Mouse (Mus musculus) retina, postnatal 7 days (tissue): Measurements from ENCODE around the gene Cpne9.
A peak's percentile ranks its signal among the peaks of the same experiment; 100 is the strongest.

Experiments
- DNase-seq: peaks from one replicate; pipeline ENCODE4 v3.0.0-alpha.2; 2012; ENCODE audit warnings: low read depth, low spot score

Gene Cpne9

DNA sequence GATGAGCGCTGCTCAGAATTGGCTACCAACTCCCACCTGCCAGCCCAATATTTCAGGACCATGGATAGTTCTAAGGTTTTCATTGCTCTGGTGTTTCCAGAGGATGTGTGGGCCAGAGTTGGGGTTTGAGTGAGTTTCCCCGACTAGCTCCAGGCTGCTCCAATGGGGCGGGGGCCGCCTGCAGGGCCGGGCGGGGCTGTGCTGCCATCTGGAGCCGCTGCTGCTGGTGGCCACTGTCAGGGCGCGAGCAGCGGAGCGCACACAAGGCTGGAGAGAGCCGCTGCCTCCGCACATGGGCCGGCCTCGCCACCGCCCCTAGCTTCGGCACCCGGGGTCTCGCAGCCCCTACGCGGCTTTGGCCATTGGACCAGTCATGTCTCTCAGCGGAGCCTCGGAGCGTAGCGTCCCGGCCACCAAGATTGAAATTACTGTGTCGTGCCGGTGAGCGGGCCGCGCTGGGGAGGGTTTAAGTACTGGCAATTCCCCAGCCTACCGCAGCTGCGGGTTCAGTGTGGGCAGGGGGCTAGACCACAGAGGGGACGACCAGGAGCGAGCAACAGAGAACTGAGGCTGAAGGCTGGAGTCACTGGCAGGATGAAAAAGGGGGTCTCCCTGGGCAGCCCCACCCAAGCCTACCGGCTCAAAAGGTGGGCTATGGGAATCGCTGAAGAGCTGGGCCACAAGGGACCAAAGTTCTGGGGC lies at the start of gene Cpne9:
TSS of gene Cpne9 (plus strand) at position 207 of the 702 bp plus-strand sequence.
- no peak for DNase-seq

DNA sequence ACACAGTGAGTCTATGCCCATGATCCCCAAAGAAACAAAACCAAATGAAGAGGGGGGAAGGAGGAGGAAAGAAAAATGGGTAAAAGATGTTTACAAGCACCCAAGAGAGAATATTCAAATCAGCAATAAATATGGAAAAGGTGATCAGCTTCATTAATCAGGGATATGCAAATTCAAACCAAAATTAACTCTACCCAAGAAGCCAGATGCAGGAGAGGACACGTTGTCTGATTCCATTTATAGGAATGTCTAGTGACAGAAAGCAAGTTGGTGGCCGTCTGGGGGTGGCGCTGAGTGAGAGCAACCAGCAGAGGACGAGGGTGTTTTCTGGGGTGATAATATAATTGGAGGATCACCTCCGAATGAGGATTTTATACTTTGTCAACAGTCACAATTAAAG lies 47.0 kb upstream of the Cpne9 start:
- no peak for DNase-seq

DNA sequence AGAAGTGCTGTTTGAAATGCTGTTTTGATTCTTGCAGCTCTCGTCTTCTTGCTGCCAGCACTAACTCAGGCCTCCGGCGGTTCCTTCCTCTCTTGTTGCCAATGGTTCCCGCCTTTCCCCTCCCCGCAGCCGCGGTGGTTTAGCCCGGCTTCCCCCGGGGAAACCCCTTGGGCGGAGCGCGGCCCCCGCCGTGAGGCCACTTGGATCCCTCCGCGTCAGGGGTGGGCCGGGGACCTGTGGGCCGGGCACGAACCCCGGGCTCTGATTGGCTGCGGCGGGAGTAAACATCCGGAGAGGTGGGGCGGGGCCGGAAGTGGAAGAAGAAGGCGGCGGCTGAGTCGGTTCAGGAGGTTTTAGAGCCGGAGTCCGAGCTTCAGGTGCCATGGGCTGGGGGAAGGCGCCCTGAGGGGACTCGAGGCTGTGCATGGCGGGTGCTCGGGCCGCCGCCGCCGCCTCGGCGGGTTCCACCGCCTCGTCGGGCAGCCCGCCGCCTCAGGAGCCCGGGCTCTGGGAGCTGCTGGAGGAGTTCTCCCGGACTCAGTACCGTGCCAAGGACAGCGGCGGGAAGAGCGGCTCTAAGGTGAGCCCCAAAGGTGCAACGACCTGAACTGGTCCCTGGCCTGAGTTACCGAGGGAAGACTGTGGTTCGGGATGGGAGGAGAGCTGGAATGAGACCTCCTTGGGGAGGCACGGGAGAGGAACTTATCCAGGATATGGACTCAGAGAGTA lies 44.4 kb upstream of the Cpne9 start, which contains the start of gene Mtmr14:
TSS of gene Mtmr14 (plus strand) at position 302 of the 729 bp plus-strand sequence.
- peak; percentile 96 for DNase-seq

DNA sequence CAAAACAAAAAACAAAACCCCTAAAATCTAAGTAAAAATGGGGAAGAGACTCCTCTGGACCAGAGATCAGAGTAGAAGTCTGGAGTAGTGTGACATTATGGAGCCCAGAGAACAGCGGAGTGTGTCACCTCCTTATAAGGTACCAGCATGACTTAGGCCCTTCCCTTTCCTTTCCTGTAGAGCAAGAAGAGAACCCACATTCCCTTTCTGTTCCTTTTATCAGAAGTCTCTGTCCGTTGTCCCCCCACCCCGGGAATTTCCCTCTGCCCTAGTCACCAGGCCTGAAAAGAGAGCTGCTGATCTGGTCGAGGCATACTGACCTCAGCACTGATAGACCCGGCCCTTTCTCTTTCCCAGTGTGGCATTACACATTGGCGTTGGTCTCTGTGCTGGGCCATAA lies 43.7 kb upstream of the Cpne9 start:
- no peak for DNase-seq

DNA sequence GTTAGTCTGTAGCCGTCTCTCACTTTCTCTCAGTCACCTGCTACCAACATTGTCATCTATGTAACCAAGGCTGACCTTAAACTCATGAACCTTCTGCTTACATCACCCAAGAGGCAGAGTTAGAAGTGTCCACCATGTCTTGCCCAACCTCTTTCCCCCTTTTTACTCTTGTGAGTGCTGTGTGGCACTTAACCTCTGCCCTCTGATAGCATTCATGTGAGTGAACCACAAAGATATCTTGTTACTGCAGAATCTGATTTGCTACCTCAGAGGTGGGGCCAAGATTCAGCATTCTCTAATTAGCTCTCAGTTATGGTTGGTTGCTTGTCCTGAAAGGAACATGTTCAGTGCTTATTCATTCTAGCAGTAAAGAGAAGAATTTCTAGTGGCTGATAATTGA lies 39.4 kb upstream of the Cpne9 start:
- DNase-seq: no peak

DNA sequence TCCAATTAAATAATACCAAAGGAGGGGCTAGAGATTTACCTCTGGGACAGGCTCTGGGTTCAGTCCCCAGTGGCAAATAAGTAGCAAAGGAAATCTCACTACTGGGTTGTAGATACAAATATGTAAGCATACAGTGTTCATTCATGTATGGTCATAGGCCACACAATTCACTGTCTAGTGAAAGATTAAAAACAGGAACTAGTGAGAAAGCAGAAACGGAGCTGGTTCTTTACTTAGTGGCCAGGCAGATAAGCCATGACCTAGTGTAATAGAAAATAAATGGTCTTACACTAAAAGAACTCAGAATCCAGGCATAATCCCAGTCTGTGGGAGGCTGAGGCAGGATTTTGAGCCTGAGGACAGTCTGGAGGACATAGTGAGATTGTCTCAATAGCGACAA lies 36.5 kb upstream of the Cpne9 start:
- DNase-seq: no peak

DNA sequence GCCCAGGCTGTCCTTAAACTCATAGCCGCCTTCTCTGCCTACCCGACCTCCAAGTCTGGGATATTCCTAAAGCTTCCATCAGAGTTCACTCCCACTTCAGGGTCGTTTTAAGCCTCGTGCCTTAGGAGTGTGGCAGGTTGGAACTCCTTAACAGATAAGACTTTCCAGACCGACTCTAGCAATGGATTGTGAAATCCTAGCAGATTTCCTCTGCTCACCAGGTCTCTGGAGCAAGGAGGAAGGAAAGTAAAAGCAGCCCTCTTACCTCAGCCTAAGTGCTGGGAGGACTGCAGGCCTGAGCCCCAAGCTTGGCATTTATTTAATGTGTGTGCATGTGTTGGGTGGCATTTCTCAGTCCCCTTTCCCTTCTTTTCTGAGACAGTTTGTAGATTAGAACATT lies 31.3 kb upstream of the Cpne9 start:
- no peak for DNase-seq

DNA sequence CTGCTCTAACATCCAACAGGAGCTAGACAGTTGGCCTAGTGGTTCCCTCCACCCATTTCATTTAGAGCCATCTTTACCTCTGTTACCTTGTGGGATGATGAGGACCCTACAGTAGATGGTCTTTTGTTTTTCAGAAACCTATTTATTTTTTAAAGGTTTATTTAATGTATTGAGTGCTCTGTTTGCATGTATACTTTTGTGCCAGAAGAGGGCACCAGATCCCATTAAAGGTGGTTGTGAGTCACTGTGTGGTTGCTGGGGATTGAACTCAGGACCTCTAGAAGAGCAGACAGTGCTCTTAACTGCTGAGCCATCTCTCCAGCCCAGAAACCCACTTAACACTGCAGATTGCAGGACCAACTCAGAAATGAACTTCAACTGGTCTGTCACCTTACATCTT lies 30.2 kb upstream of the Cpne9 start:
- no peak for DNase-seq

DNA sequence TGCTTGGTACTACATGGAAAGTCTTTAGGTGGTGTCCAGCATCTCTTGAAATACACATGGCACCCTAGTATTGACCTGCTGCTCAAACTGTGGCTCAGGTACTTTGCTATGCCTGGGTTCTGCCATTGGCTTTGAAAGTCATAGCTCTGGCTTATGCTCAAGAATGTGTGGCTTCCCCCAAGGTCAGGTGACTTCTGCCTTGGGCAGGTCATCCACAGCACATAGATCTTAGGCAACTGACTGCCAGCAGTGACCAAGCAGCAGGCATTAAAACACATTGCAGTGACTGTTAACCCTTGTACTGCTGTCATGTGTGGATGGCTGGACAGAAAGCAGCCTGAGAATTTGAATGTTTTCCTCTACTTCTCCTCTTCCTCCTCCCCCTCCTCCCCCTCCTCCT lies 27.2 kb upstream of the Cpne9 start:
- no peak for DNase-seq

DNA sequence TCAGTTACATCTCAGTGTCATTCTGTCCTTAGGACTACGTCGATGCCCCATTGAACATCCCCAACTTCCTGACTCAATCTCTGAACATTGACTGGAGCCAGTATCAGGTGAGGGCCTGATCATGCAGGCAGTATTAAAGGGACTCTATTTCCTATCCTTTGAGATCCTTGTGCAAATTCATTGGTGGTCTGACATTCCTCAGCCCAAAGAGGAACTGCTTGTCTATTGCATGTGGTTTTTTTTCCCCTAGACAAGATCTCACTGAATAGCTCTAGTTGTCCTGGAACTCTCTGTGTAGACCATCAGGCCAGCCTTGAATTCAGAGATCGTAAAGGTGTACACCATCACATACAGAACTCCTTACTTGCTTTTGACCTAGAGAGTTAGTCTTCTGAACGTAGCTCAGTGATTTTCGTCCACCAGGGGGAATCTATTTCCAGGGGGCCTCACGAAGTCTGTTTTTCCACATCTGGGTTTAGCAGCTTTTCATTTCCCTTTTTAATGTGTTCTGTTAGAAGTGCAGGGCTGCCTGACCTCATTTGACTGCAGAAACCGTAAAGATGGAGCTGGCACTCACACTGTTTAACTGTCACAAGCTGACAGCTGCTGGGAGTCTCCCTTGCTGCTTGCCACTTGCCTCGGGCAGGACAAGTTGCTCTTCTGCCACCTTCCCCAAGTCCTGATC lies 20.8 kb upstream of the Cpne9 start:
- no peak for DNase-seq

DNA sequence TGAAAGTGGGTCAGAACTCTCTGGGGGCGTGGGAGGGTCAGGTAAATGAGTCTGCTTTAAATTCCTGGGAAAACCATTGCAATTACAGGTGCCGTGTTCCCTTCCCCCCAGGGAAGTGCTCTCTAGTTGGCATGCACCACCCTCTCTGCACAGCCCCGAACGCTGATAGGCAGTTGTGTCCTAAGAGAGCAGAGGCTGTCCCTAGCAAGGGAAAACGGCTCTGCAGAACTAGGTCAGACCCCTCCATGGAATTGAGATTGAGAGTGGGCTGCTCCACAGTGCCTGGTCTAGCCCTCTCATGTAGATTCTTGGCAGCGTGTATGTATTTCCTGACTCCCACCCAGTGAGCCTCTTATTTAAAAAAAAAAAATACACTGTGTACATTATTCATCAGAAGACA lies 18.6 kb upstream of the Cpne9 start:
- DNase-seq: no peak

DNA sequence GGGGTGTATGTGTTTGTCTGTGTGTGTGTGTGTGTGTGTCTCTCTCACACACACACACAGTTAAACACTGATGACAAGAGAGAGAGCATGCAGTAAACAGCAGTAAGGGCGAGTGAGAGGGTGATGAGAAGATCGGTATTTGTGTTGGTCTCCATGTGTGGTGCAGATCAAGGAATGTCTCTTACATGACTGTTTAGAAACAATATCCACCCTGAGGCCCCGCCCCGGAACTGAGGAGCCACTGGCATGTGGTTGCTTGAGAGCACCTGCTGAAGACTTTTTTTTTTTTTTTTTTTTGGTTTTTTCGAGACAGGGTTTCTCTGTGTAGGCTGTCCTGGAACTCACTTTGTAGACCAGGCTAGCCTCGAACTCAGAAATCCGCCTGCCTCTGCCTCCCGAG lies 17.7 kb upstream of the Cpne9 start:
- no peak for DNase-seq

DNA sequence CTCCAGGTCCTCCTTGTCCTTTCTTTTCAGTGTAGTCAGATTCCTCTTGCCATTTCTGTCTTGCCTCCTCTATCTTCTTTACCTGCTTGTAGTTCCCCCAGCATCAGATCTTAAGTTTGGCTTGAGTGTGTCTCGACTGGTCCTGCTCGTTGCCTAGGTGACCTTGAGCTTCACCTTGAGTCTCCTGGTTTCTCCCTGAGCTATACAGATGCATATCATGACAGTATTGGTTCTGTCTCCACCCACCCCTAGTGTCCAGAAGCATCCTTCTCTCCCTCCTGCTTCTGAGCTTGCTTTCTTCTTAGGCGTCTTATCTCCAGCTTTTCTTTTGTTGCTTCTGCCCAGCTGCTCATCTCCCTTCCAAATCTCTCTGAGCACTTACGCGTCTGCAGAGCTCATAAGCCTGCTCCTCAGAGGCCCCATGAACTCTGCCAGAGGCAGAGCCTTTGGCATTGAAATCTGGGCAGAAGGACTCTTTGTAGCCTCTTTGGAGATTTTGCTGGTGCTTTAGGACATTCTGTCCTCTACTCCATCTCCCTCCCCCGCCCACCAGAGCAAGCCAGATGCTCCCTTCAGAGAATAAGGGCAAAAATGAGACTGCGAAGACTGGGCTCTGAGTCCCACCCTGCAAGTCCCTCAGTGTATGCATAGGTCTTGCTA lies 15.0 kb upstream of the Cpne9 start:
- DNase-seq: no peak

DNA sequence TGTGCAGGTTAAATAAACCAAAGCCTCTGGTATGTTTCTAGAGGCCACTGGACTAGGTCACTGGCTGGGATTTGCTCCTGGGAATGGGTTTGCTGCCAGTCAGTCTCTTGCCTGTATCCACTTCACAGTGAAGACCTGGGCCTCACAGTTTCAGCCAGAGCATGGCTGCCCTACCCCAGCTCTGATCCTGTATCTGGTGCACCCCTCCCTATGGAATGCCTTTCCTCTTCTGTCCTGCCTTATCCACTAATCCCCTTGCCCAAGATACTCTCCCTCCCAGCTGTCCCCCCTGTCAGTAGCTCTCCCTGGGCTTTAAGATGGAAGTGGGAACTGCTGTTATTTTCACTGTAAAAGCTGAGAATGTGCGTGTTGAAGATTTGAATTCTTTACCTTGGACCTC lies 14.1 kb upstream of the Cpne9 start:
- DNase-seq: no peak

DNA sequence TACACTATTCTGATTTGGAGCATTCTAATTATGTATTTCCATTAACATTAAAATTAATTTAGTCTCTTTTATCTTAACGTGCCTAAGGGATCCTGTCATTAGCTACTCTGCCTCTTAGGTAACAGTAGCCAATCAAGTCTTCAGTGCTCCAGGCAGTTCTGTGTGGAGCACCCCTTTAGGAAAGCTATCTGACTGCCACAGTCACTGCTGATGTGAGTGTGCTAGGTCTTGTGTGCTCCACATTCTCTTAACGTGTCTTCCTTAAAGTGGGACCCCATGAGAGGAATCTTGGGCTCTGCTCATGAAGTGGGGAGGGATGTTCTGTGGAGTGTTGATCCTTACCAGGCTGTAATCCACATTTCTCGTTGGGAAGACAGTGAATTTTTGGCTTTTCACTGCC lies 9.7 kb upstream of the Cpne9 start:
- no peak for DNase-seq

DNA sequence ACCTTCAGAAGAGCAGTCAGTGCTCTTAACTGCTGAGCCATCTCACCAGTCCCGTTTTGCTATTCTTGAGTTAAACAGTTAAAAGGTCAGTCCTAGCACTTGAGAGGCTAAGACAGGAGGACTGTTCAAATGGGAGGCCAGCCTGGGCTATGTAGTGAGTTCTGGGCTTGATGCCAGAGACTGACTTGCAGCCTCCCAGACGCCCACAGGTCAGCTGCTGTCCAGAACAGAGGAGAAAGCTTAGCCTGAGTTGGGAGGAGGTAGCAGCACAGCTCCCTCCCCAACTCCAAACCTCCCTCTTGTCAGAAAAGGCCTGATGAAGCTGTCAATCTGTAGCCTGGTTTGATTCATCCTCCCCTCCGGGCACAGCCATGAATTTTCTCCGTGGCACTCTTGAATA lies 5.3 kb upstream of the Cpne9 start:
- no peak for DNase-seq

DNA sequence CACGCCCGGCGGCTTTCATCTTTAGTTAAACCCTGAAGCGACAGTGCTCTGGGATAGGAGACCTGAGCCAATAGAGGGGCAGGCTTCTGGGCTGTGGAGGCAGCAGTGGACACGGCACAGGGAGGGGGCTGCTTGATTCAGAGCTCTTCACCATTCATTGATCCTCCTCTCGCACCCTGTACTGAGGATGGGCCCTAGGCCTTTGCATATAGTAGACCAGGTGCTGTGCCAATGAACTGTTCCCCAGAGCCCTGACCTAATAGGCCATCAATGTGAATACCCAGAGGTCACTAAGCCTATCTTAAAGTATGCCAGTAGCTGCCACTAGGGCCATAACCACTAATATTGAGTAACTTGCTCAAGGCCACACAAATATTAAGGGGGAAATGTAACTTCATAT lies 431 bp upstream of the Cpne9 start:
- DNase-seq: no peak

DNA sequence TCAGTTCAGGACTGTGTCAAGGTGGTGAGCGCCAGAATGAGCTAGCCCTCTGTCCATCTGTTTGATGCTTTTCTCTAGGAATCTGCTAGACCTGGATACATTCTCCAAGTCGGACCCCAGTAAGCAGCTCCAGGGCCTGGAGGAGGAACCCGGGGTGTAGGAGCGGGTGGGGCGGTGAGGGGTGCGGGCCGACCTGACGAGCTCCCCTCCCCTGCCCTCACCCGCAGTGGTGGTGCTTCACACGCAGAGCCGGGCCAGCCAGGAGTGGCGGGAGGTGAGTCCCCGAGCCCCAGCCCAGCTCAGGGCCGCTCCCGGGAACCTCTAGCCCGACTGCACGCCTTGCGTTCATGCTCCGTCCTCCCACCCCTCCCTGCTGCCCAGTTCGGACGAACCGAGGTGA lies 862 bp downstream of the Cpne9 start:
- DNase-seq: no peak

DNA sequence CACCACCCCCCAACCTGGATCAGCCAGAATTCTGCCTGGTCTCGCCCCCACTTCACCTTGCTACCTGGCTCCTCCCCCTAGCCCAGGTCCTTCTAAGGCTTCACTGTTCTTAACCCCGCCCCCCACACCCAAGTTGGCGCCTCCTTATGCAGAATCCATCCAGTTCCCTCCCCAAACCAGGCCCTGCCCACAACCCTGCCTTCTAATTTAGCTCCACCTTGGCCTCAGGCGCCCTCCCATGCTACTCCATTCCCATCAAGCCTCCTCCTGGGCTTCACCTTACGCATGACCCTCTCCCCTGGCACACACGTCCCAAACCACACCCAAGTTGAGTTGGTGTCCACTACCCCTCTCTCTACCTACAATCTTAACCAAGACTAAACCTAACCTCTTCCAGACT lies 1.4 kb downstream of the Cpne9 start:
- no peak for DNase-seq

DNA sequence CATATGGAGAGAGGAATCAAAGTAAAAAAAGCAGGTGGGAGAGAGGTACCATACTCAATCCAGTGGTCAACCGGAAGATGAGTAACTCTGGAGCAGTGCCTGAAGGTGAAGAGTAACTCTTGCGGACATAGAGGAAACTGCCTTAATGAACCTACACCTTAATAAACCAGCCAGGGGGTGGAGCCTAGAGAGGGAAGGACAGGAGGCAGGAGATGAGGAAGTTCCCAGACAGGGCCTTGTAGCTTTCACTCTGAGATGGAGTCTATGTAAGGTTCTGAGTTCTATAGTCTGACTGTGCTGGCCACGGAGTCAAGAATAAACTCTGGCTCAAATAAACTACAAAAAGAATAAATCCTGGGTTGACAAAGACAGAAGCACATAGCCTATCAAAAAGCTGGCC lies 2.8 kb downstream of the Cpne9 start:
- DNase-seq: no peak

DNA sequence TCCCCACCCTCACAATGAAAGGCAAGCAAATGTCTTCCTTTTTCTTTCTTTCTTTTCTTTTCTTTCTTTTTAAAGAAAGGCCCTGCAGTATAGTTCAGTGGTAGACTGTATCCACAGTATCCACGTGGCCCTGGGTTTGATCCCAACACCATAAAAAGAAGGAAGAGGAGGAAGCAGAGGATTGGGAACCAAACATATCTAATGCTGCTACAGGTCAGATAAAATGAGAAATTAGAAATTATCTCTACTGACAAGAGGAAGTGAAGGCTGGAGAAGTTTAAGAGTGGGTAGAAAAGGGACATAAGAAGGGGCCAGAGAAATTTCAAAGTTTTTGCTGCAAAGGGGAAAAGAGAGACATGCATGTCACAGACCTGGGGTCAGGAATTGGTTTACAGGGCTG lies 4.2 kb downstream of the Cpne9 start:
- no peak for DNase-seq

DNA sequence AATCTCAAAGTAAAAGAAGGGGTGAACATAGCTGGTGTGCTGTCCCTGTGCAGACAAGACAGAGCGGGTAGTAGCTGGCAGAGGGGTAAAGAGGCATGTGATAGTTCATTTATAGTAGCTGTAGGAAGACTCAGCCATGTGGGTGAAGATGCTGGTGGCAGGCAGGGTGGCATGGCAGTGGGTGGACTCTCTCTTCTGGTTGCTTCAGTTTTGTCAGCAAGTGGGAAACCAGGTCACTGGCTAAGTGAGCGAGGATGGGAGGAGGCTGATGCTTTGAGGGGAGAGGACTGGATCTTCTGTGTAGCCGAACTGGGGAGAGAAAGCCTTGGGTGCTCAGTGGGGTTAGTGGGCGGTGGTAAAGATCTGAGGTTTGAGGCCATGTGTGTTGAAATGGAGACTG lies 5.1 kb downstream of the Cpne9 start:
- DNase-seq: no peak
